Mouse (Mus musculus) gastrocnemius, adult 2 months (tissue): ENCODE results near the gene Dhx8. TPM values are rescaled to one million over a fixed set of nuclear protein-coding genes. Genes with fewer than 3 reads are reported as not detected.

Experiments
- DNase-seq: peaks from one replicate; pipeline ENCODE4 v3.0.0; 2022
- H3K27ac ChIP-seq: fragments of 200-600 bp; 2 replicates; pipeline ENCODE4 v1.8.1; 2022; ENCODE audit warnings: mild to moderate bottlenecking
- H3K4me3 ChIP-seq: fragments of 200-600 bp; 2 replicates; pipeline ENCODE4 v1.8.1; 2022; ENCODE audit warnings: mild to moderate bottlenecking, moderate library complexity
- CTCF ChIP-seq: fragments of 200-600 bp; IDR thresholded peaks from 2 replicates; pipeline ENCODE4 v1.8.1; 2022; ENCODE audit warnings: antibody characterized with exemption, mild to moderate bottlenecking, moderate library complexity
- intact Hi-C: fragments of 180-260 bp; cut with DNase I; formaldehyde crosslinking; loops from one replicate; pipeline ENCODE4 v1.15.1; 2025
- total RNA-seq, 2 experiments: library from RNA; stranded (reverse); gene quantifications; 2 replicates each; pipeline ENCODE4 v1.2.3; 2021

The Dhx8 gene
- total RNA-seq, 2 experiments from 2014 or later: 13.8 to 15.1 TPM

- no peak overlapping the region for H3K4me3 ChIP-seq
- no peak for DNase-seq
- intact Hi-C loops: loop anchor here (1.0 to 5.0 kb wide), 2 partner anchors 49 to 154 kb away; no protein-coding TSS in a partner anchor
Observed at GRCm38 (mm10) chr11:101763723-101764122, 31.0 kb downstream of the Dhx8 start.

GRCm38 (mm10) chr11:101764546-101764945 lies 31.8 kb downstream of the Dhx8 start:
- no peak for DNase-seq
- intact Hi-C loops: loop anchor here (5.0 kb wide), 1 partner anchor 153 kb away; no protein-coding TSS in a partner anchor
- Histone ChIP-seq H3K27ac (no peak overlapping the region), H3K4me3 (no peak overlapping the region)
- TF ChIP-seq CTCF: no peak

More at GRCm38 (mm10) chr11:101763723-101764122, 31.0 kb downstream of the Dhx8 start:
- peak; percentile 80 for TF ChIP-seq CTCF
- H3K27ac ChIP-seq: no peak overlapping the region

GRCm38 (mm10) chr11:101767326-101767725 lies 34.6 kb downstream of the Dhx8 start:
- intact Hi-C loops: no loop called here
- H3K4me3 ChIP-seq: no peak overlapping the region
- no peak for TF ChIP-seq CTCF
- no peak for DNase-seq
- no peak overlapping the region for H3K27ac ChIP-seq

- no peak for TF ChIP-seq CTCF
- no peak overlapping the region for H3K4me3 ChIP-seq
- DNase-seq: no peak
- intact Hi-C loops: no loop called here
- H3K27ac ChIP-seq: no peak overlapping the region
Observed at GRCm38 (mm10) chr11:101768721-101769120, 36.0 kb downstream of the Dhx8 start.

GRCm38 (mm10) chr11:101770266-101770665 lies 37.5 kb downstream of the Dhx8 start:
- intact Hi-C loops: no loop called here
- Histone ChIP-seq H3K4me3 (no peak overlapping the region), H3K27ac (no peak overlapping the region)
- DNase-seq: no peak
- no peak for TF ChIP-seq CTCF

GRCm38 (mm10) chr11:101772027-101772426 lies 39.3 kb downstream of the Dhx8 start:
- Histone ChIP-seq H3K4me3 (peak overlapping the region; percentile 58), H3K27ac (peak overlapping the region; percentile 8; the same call in 1 of the 2 replicates)
- no peak for TF ChIP-seq CTCF
- intact Hi-C loops: no loop called here
- no peak for DNase-seq

- Histone ChIP-seq H3K27ac (no peak overlapping the region), H3K4me3 (peak overlapping the region; percentile 58)
- TF ChIP-seq CTCF: no peak
- peak; percentile 58 for DNase-seq
- intact Hi-C loops: no loop called here
Observed at GRCm38 (mm10) chr11:101772449-101772848, 39.7 kb downstream of the Dhx8 start.

GRCm38 (mm10) chr11:101776846-101777245 lies 44.1 kb downstream of the Dhx8 start:
- no peak for TF ChIP-seq CTCF
- Histone ChIP-seq H3K27ac (no peak overlapping the region), H3K4me3 (no peak overlapping the region)
- intact Hi-C loops: no loop called here
- no peak for DNase-seq

GRCm38 (mm10) chr11:101783135-101783534 lies 50.4 kb downstream of the Dhx8 start:
- no peak for DNase-seq
- no peak overlapping the region for H3K4me3 ChIP-seq
- no peak overlapping the region for H3K27ac ChIP-seq
- intact Hi-C loops: no loop called here
- no peak for TF ChIP-seq CTCF

- intact Hi-C loops: no loop called here
- TF ChIP-seq CTCF: no peak
- peak overlapping the region; percentile 83 for H3K4me3 ChIP-seq
- DNase-seq: no peak
- H3K27ac ChIP-seq: peak overlapping the region; percentile 38; the same call in 1 of the 2 replicates
Observed at GRCm38 (mm10) chr11:101783584-101783983, 50.9 kb downstream of the Dhx8 start.

- DNase-seq: no peak
- H3K4me3 ChIP-seq: peak overlapping the region; percentile 83
- intact Hi-C loops: no loop called here
- TF ChIP-seq CTCF: no peak
- H3K27ac ChIP-seq: peak overlapping the region; percentile 38
Observed at GRCm38 (mm10) chr11:101784072-101784471, 51.4 kb downstream of the Dhx8 start.

GRCm38 (mm10) chr11:101784488-101785142 lies 51.9 kb downstream of the Dhx8 start:
- intact Hi-C loops: no loop called here
- no peak for TF ChIP-seq CTCF
- Histone ChIP-seq H3K27ac (peak overlapping the region; percentile 38), H3K4me3 (peak overlapping the region; percentile 83)
- DNase-seq: peak; percentile 27

- H3K27ac ChIP-seq: peak within 1 kb of the TSS; percentile 38
- H3K4me3 ChIP-seq: peak within 1 kb of the TSS; percentile 83
- intact Hi-C loops: no loop called here
- no peak for TF ChIP-seq CTCF
- peak; percentile 85 for DNase-seq
Observed at GRCm38 (mm10) chr11:101785143-101785851, 52.6 kb downstream of the Dhx8 start, which contains the start of gene Etv4. Gene Etv4 (minus strand): TSS chr11:101785371.

- TF ChIP-seq CTCF: no peak
- no peak overlapping the region for H3K27ac ChIP-seq
- DNase-seq: no peak
- peak overlapping the region; percentile 83 for H3K4me3 ChIP-seq
- intact Hi-C loops: no loop called here
Observed at GRCm38 (mm10) chr11:101785852-101786205, 53.1 kb downstream of the Dhx8 start.
